Mouse (Mus musculus): Measurements from ENCODE around the gene Grb14. TPM values are rescaled to one million over a fixed set of nuclear protein-coding genes. Genes with fewer than 3 reads are reported as not detected.

Grb14 gene
- polyA plus RNA-seq, 1 experiment from 2014 or later: 17.7 TPM

Other genes with a start within 250 kb of the Grb14 start
- gene Cobll1, start 214.4 kb upstream of the Grb14 start, polyA plus RNA-seq (2014; fragmentation: Nextera tagmentation; extraction: Ambion mirVana): 2.5 and 2.8 TPM in 2 replicates